Mouse (Mus musculus) stomach, postnatal 0 days (tissue): Measurements from ENCODE around the gene Tsc22d1.

Source experiments
- CTCF ChIP-seq: IDR thresholded peaks from 2 replicates; pipeline ENCODE4 v1.5.1; 2016; ENCODE audit warnings: antibody characterized with exemption, low read depth, mild to moderate bottlenecking, moderate library complexity
- EP300 ChIP-seq: optimal IDR thresholded peaks from 2 replicates; pipeline ENCODE3; 2016; ENCODE audit warnings: antibody characterized with exemption

- TF ChIP-seq CTCF (no peak), EP300 (no peak)
These were observed 83.4 kb downstream of the Tsc22d1 start for GRCm38 (mm10) chr14:76498210-76498609.
